Mouse (Mus musculus) heart, postnatal 36 days (tissue): ENCODE results near the gene Nceh1. TPM values are rescaled to one million over a fixed set of nuclear protein-coding genes. Genes with fewer than 3 reads are reported as not detected.
A peak's percentile ranks its signal among the peaks of the same experiment; 100 is the strongest.

Experiments used
- DNase-seq, 2 experiments: peaks; one replicate each; pipeline ENCODE4 v3.0.0; 2021 to 2022
- intact Hi-C: fragments of 180-260 bp; cut with DNase I; formaldehyde crosslinking; loops from one replicate; pipeline ENCODE4 v1.15.1; 2025
- total RNA-seq, 2 experiments: library from RNA; stranded (reverse); gene quantifications; 2 replicates each; pipeline ENCODE4 v1.2.3; 2021

The Nceh1 gene
- total RNA-seq, 2 experiments from 2014 or later, result 203 to 236 TPM

DNA sequence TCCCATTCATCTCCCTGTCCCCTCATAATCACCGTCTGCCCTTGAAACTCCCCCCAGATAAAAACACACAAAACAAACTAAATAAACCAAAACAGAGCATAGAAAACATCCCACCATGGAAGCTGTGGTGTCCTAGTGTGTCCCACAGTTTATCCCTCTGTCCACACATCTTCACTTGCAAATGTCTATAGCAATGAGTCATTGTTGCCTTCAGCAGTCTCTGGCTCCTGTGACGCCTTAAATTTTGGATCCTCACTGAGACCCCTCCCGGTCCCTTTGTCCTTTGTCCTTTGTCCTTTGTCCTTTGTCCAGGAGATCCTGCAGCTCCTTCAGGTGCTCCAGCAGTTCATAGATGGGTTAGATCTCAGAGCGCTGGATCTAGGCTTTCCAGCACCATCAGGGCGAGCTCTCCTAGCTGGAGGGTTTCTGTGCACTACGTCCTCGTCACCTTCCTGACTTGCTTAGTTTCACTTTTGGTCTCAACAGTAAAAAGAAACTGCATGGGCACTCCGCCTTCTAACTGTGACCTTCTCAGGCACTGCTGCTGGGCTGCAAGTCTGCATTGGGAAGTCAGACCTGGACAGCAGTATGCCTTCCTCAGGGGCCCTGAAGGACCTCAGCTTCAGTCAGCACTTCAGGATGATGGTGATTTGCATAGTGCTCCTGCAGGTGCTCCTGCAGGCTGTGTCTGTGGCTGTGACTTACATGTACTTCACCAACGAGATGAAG, 134.0 kb downstream of the Nceh1 start, which contains the start of gene Tnfsf10:
Tnfsf10 (plus strand) TSS at position 470 of the 729 bp plus-strand sequence.
- DNase-seq, result peak; percentile 60 to 63
- intact Hi-C loops, result no loop called here

DNA sequence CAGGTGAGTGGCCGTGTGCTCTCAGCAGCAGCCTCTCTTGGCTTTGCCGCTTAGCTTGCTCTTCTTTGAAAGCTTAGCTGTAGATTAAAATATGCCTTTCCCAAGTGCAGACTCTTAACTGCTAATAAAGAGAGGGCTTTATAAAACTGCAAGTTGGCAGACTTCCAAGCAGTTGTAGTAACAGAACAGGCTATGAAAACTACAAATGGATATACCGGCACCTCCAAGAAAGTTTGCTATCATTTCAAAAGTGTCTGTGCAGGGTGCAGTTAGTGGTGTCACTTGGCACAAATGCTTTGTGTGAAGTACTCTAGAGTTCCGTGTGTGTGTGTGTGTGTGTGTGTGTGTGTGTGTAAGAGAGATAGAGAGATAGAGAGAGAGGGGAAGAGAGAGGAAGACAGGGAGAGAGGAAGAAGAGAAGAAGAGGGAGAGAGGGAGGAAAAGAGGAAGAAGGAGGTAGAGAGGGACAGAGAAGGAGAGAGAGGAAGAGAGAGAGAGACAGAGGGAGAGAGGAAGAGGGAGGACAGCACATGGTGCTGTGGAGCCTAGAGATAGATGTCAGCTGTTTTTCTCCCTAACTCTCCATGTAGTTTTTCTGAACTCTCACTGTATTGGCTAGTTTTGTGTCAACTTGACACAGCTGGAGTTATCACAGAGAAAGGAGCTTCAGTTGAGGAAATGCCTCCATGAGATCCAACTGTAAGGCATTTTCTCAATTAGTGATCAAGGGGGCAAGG, 134.7 kb downstream of the Nceh1 start:
- intact Hi-C loops, result no loop called here
- no peak for DNase-seq

DNA sequence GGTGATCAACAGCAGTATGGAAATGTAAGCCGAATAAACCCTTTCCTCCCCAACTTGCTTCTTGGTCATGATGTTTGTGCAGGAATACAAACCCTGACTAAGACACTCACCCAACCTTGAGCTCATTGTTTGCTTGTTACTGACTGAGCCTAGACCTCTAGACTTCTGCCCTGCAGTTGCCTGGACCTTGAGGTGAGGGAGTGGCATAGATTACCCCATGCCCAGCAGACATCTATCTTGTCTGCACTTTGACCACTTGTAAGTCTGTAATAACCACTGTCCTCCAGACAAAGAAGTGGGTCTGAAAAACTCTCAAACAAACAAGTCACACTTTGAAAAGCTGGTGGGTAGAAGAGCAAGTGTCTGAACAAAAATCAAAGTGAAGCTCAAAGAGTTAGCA, 136.9 kb downstream of the Nceh1 start:
- intact Hi-C loops, result no loop called here

DNA sequence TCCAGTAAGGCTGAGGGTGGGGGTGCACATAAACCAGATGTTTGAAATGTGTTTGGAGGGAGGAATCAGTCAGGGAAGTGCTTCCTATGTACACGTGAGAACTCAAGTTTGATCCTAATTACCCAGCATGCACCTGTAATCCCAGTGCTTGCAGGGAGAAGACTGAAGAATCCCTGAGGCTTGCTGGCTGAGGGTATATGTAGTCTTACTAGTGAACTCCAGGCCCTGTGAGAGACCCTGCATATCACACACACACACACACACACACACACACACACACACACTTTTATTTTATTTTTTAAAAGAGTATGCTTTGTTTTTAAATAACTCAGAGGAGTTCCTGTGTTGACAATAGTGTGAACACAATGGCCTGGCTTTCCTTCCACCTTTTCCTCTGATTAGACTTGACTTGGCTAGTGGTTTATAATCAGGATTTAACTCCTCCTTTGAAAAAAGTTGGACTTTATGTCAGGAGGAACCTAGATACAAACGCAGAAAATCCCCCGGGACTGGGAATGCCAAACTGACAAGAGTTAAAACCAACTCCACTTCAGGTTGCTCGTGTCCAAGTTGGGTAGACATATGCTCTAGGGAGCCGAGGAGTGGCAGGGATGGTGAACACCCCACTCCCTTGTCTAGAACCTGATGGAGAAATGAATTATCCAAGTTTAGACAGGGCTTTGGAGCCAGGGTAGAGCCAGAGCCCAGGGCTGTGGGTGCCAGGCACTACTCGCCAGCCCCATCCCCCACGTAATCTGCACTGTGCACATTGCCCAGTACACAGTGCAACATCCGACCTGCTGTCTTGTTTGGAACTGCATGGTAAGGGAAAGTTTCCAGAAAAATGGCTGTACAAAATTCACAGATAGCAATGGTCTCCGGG, 138.1 kb downstream of the Nceh1 start:
- intact Hi-C loops, result loop anchor here (1.0 kb wide), 1 partner anchor 51 kb away; no protein-coding TSS in a partner anchor

More for the DNA sequence above, 136.9 kb downstream of the Nceh1 start:
- DNase-seq, result no peak

DNA sequence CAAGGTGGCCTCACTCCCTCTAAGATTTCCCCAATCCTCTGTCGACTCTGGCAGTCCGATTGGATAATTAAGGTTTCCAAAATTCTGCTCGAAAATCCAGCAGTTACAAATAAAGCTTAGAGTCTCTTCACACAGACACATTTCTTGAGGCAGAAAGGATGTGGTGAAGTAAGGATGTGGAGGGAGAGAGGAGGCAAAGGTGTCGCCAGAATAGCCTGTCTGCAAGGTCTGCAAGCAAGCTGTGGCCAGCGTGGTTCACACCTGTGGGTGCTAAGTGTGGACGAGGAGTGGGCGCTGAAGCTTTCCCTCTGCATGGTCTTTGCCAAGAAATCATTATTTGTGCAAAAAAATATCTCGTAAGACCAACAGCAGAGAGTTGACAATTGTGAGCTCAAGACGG, 139.8 kb downstream of the Nceh1 start:
- intact Hi-C loops, result no loop called here

More for the DNA sequence above, 138.1 kb downstream of the Nceh1 start:
- peak; percentile 34 to 35 for DNase-seq

DNA sequence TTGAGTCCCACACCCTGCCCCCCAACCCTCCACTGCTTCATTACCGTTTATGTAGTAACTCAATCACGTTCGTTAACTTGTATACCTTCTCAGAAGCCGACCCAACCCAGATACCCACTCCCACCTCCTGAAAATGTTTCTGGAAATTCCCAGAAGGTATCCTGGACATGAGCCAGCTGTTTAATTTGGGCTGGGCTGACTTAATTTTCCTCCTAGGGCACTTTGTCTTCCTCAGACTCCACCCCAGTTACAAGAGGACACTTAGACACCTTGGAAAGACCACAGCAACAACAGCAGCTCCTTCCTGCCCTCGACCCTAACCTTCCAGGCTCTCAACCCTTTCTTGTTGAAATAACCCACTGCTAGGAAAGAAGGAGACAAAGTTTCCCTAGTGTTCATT, 140.8 kb downstream of the Nceh1 start:
- intact Hi-C loops, result no loop called here

More for the DNA sequence above, 139.8 kb downstream of the Nceh1 start:
- DNase-seq, result no peak

DNA sequence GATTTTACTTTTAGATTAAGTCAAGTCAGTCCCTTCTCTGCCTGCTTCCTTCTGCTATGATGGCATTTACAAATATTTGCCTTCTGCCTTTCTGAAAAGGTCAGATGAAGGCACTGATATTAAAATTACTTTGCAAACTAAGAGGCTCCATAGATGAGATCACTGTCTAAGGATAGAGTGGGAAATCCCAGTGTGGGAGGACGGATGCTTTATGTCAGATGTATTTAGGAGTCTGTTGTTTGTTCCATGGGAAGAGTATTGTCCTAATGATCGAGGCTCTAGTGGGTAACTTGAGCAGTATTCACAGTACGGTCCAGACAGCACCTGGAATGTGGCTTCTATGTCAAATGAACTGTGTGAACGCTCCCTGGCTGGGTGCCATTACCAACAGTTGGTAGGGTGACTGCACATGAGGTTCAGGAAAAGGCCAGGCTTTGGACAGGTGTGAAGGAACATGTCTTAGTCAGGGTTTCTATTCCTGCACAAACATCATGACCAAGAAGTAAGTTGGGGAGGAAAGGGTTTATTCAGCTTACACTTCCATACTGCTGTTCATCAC, 143.9 kb downstream of the Nceh1 start:
- DNase-seq, result no peak
- intact Hi-C loops, result no loop called here

More for the DNA sequence above, 140.8 kb downstream of the Nceh1 start:
- no peak for DNase-seq

DNA sequence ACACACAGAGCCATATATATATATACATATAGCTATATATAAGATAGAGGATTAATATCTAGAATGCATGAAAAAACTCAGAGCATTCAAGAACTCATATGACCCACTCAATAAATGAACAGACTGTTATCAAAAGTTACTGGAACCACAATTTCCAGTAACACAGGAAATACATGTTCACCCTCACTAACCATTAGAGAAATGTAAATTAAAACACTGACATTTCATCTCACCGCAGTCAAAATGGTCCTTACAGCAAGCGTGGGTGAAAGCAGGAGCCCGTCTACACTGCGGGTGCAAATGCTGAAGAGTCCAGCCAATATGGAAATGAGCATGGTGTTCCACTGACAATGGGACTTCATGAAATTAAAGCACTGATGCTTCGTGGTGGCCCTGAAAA, 147.9 kb downstream of the Nceh1 start:
- DNase-seq, result no peak
- intact Hi-C loops, result no loop called here

Other genes starting within 250 kb of the Nceh1 start
- under 1 TPM; 0.78 to 0.79 TPM for gene Ect2, start 29.1 kb upstream of the Nceh1 start, total RNA-seq
- gene Tnfsf10, start 134.1 kb downstream of the Nceh1 start, total RNA-seq, result 10 to 100 TPM in 1 of 2 experiments, 1 to 10 TPM in 1; 8.3 to 12.6 TPM
- gene Ghsr, start 188.4 kb downstream of the Nceh1 start, total RNA-seq, result not detected